Mouse (Mus musculus): ENCODE measurements around the gene Dock10.

DNA sequence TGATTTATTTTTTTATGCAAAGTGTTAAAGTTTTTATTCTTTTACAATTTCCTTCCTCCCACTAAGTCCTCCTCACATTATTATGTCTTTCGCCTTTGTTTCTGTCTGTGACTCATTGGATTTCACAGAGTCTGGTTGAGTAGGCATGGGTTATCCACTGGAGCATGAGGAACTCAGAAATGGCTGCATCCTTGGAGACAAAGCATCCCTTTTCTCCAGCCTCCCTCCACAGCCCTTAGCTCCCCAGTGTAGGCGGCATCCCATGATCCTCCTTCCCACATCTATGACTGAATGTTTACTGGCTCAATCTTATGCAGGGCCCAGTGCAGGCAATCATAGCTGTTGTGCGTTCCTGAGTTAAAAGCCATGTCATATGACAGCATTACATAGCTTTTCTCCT lies 216.8 kb downstream of the Dock10 start:
- TF ChIP-seq POLR2A (IDR thresholded peaks at IDR 0.05; ENCODE audit: control insufficient read depth, extremely low read depth, insufficient read depth, low read length, poor library complexity) (no peak), CTCF (IDR thresholded peaks at IDR 0.05; ENCODE audit: borderline replicate concordance, control insufficient read depth, extremely low read depth, insufficient read depth, low read length, poor library complexity) (no peak)
